Mouse (Mus musculus) CD4-positive, CD25-positive, alpha-beta regulatory T cell, adult 4 months (primary cell): ENCODE measurements around the gene Itgb3. TPM values are rescaled to one million over a fixed set of nuclear protein-coding genes. Genes with fewer than 3 reads are reported as not detected.
"Not testable (repeated sequence)": the region's sequence is repeated elsewhere in the genome, so short reads cannot be mapped to it uniquely, and the experiment has no call there.

Experiments used
- ATAC-seq: one replicate; pipeline ENCODE4 v1.8.0; 2017
- polyA plus RNA-seq, 2 experiments: library from polyadenylated mRNA; unstranded; fragments of 100-300 nt; shearing (Covaris generic); gene quantifications; one replicate each; pipeline ENCODE4 v1.2.1; 2017

The Itgb3 gene
- 10 to 100 TPM; 12.3 to 15.6 TPM for polyA plus RNA-seq

DNA sequence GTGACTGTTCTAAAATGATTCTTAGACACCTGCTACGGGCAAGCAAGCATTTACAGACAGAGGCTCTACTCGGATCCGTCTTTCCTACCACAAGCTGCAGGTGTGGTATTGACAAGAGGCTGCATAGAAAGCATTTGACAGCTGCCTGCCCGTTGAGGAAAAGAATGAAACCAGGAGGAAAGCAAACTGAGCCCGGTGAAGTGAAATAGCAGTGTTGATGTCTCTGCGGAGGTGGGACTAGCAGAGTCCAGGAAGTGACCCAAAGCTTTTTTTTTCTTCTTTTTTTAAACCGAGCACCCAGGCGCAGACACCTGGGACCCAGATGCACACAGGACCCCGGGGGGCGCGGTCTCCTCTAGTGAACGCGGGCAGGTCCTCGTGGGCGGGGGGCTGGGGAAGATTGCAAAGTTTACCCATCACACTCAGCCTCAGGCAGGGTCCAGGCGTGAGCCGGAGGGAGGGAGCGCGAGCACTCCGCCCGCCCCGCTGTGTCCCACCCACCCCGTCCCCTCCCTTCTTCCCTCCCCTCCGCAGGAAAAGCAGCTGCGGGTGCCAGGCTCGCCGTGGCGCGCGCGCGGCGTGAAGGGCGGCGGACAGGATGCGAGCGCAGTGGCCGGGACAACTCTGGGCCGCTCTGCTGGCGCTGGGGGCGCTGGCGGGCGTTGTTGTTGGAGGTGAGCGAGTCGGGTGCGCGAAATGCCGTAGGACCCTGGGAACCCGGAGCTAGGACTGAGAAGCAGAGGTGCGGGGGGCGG, at the start of gene Itgb3:
Gene Itgb3, plus strand, starts transcription at position 510 of the 755 bp plus-strand sequence.
- ATAC-seq = peak; percentile 71

DNA sequence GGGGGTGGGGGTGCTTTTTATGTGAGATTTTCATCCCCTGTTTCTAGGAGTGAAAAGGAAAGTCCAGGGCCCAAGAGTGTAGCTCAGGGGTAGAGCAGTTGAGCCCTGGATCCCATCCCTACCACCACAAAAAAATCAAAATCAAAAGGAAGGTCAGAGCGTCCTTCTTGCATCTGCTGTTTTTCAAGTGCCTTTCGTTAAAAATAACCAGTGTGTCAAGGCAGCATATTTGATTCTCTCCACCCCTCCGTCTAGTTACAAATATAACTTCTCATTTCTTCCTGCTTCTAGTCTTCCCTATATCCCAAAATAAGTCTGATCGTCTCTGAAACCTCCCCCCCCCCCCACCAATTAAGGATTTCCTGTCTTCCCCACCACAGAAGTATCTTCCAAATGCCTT, 49.7 kb upstream of the Itgb3 start:
- no peak for ATAC-seq

- ATAC-seq = no peak
These were observed 49.0 kb upstream of the Itgb3 start for GRCm38 (mm10) chr11:104558651-104559403.

GRCm38 (mm10) chr11:104560971-104561370, 46.8 kb upstream of the Itgb3 start:
- no peak for ATAC-seq

DNA sequence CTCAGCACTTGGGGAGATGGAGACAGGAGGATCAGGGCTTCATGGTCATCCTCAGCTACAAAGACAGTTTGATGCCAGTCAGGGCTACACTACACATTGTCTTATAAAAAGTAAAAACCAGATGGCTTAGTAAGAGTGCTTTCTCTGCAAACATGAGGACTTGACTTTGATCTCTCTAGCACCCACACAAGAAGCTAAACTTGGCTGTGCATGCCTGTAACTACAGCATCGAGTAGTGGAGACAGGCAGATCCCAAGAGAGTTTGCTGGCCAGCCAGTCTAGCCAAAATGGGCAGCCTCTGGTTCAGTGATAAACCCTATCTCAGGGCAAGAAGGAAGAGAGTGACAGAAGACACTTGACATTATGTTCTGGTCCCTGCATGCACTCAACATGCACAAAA, 44.3 kb upstream of the Itgb3 start:
- ATAC-seq = no peak

- no peak for ATAC-seq
These were observed 42.6 kb upstream of the Itgb3 start for GRCm38 (mm10) chr11:104565172-104565571.

- no peak for ATAC-seq
These were observed 41.7 kb upstream of the Itgb3 start for GRCm38 (mm10) chr11:104566097-104566496.

- no peak for ATAC-seq
These were observed 41.0 kb upstream of the Itgb3 start for GRCm38 (mm10) chr11:104566796-104567195.

- ATAC-seq = no peak
These were observed 40.1 kb upstream of the Itgb3 start for GRCm38 (mm10) chr11:104567736-104568135.

- ATAC-seq = no peak
These were observed 39.5 kb upstream of the Itgb3 start for GRCm38 (mm10) chr11:104568326-104568725.

GRCm38 (mm10) chr11:104570515-104570914, 37.3 kb upstream of the Itgb3 start:
- not testable (repeated sequence) for ATAC-seq

GRCm38 (mm10) chr11:104571373-104571772, 36.4 kb upstream of the Itgb3 start:
- ATAC-seq = not testable (repeated sequence)

GRCm38 (mm10) chr11:104572091-104572490, 35.7 kb upstream of the Itgb3 start:
- ATAC-seq = no peak

GRCm38 (mm10) chr11:104572566-104572965, 35.2 kb upstream of the Itgb3 start:
- ATAC-seq = no peak

- no peak for ATAC-seq
These were observed 30.8 kb upstream of the Itgb3 start for GRCm38 (mm10) chr11:104576772-104577612.

- ATAC-seq = no peak
These were observed 29.7 kb upstream of the Itgb3 start for GRCm38 (mm10) chr11:104578074-104578473.

- ATAC-seq = no peak
These were observed 28.7 kb upstream of the Itgb3 start for GRCm38 (mm10) chr11:104579084-104579483.

DNA sequence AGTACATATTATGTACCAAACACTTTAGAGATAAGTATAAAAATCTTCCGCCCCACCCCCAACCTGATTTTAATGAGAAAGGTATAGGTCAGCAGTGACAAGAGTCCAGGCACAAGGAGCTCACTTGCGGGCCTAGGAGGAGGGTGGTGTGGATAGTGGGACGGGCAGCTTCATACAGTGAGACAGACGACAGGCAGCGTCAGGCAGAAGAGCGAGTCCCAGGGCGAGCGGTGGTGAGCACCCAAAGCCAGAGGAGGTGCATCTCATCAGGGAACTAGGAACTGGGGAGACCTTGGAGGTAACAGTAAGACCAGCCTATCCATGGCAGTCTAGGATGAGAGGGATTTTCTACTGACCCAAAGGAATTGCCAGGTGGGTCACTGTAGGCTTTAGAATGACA, 28.2 kb upstream of the Itgb3 start:
- no peak for ATAC-seq

DNA sequence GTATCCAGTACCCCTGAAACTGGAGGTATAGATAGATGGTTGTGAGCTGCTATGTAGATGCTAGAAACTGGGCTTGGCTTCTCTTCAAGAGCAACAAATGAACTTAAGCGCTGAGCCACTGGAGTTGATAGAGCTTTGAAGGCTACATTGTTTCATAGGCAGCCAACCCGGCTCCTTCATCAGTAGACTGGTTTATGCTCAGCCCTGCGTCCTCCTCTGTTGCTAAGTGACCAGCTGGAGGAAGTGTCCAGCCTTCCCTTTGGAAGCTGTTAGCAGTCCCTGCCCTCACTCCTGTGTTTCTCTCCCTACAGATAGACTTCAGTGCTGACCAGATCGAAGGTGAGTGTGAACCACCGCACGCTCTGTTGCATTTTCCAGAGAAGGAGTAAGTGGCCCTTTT, 27.7 kb upstream of the Itgb3 start:
- ATAC-seq = no peak

- ATAC-seq = no peak
These were observed 27.2 kb upstream of the Itgb3 start for GRCm38 (mm10) chr11:104580606-104581005.

DNA sequence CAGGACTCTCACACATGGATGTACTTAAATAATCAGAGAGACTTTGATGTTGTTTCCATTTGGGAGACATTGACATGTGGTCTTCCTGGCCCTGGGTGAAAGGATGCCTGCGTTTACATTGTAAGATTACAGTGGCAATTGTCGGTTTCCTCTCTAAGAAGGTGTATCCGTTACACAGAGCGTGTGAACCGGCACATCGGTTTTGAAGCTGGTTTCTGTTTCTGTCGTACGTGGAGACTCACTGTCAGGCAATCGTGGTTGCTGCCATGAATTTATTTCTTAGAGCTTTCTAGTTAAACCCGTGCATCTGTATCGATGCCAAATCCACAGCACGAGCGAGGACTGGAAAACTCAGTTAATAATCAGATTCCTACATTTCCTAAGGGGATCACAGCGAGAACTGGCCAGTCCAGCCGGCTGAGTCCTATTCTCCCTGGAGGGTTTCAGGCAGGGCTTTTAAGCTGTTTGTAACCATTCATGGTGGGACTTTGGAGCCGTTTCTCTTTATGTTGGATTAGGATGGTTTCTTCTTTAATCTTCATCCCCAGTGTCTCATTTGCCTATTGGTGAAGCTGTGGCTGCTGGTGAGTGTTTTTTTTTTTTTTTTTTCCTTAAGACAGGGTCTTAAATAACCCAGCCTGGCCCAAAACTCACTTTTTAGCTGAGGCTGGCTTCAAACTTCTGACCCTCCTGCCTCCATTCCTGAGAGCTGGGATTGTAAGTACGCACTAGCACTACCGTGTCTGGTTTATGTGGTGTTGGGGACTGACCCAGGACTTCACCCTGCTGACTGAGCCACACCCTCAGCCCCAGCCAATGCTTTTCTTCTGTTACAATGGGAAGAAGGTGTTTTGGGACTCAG, 26.1 kb upstream of the Itgb3 start:
- ATAC-seq = peak; percentile 84

GRCm38 (mm10) chr11:104582308-104582606, 25.5 kb upstream of the Itgb3 start:
- ATAC-seq = peak; percentile 7
